Mouse (Mus musculus) MEL (cell line): ENCODE measurements at regions not wholly inside any gene's neighbourhood (a gene's known extent, or its start where the extent isn't known, plus 50 kb on each side); places are given as distances from the start of the nearest gene placed in this dataset.

Experiments
- DNase-seq: peaks from one replicate; pipeline ENCODE4 v3.0.0; 2011; ENCODE audit warnings: low read depth, low spot score
- H3K27ac ChIP-seq: 2 replicates; pipeline ENCODE4 v1.5.1; 2012; ENCODE audit warnings: low read depth, mild to moderate bottlenecking, control low read depth, low read length, moderate library complexity; ENCODE audit not compliant: control insufficient read depth
- H3K27me3 ChIP-seq, 2 experiments: fragments of 150-350 bp in 1 of 2; sonication (generic) in 1 of 2; 2 replicates each; pipeline ENCODE4 v1.6.1; 2012; ENCODE audit warnings: low read length in 2 of 2, mild to moderate bottlenecking in 2 of 2, improper control_type of control experiment in 1 of 2, moderate library complexity in 1 of 2; ENCODE audit not compliant: insufficient read depth in 2 of 2, control insufficient read depth in 1 of 2
- H3K36me3 ChIP-seq, 2 experiments: 2 replicates each; pipeline ENCODE4 v1.6.1; 2012 to 2014; ENCODE audit warnings: low read length in 2 of 2, improper control_type of control experiment in 1 of 2, inconsistent platforms in 1 of 2, mild to moderate bottlenecking in 1 of 2; ENCODE audit not compliant: insufficient read depth in 2 of 2, control insufficient read depth in 1 of 2
- H3K4me1 ChIP-seq, 2 experiments: fragments of 150-350 bp in 1 of 2; sonication (generic) in 1 of 2; 2 replicates each; pipeline ENCODE4 v1.6.1; 2012; ENCODE audit warnings: low read length in 2 of 2, improper control_type of control experiment in 1 of 2, mild to moderate bottlenecking in 1 of 2; ENCODE audit not compliant: insufficient read depth in 2 of 2, control insufficient read depth in 1 of 2
- H3K4me3 ChIP-seq, 2 experiments: fragments of 150-350 bp in 1 of 2; sonication (generic) in 1 of 2; 2 replicates each; pipeline ENCODE4 v1.5.1; 2012; ENCODE audit warnings: low read depth in 2 of 2, low read length in 2 of 2, mild to moderate bottlenecking in 2 of 2, moderate library complexity in 2 of 2, control low read depth in 1 of 2, improper control_type of control experiment in 1 of 2; ENCODE audit not compliant: control insufficient read depth in 1 of 2, insufficient read depth in 1 of 2
- H3K79me2 ChIP-seq: 2 replicates; pipeline ENCODE4 v1.6.1; 2012; ENCODE audit warnings: mild to moderate bottlenecking, low read length, moderate library complexity; ENCODE audit not compliant: control insufficient read depth, poor library complexity, insufficient read depth
- H3K9ac ChIP-seq: 2 replicates; pipeline ENCODE4 v1.6.1; 2012; ENCODE audit warnings: low read depth, mild to moderate bottlenecking, control low read depth, low read length, moderate library complexity; ENCODE audit not compliant: control insufficient read depth, poor library complexity, severe bottlenecking
- H3K9me3 ChIP-seq: fragments of 150-350 bp; sonication (generic); replicated peaks from 2 replicates; pipeline ENCODE4 v1.6.1; 2012; ENCODE audit warnings: mild to moderate bottlenecking, low read length, improper control_type of control experiment, moderate library complexity; ENCODE audit not compliant: insufficient read depth
- CTCF ChIP-seq, 3 experiments: IDR thresholded peaks in 2 of 3; conservative IDR thresholded peaks in 1 of 3; 2 replicates each; pipeline ENCODE4 v1.5.1; 2011 to 2012; ENCODE audit warnings: low read length in 3 of 3, low read depth in 2 of 3, mild to moderate bottlenecking in 2 of 3, improper control_type of control experiment in 1 of 3, inconsistent platforms in 1 of 3, mixed read lengths in 1 of 3, moderate library complexity in 1 of 3; ENCODE audit not compliant: control insufficient read depth in 1 of 3, insufficient read depth in 1 of 3, poor library complexity in 1 of 3, severe bottlenecking in 1 of 3
- EP300 ChIP-seq, 2 experiments: IDR thresholded peaks; 2 replicates each; pipeline ENCODE4 v1.6.1; 2011; ENCODE audit warnings: improper control_type of control experiment in 2 of 2, low read length in 2 of 2, low read depth in 1 of 2, mild to moderate bottlenecking in 1 of 2
- ETS1 ChIP-seq: IDR thresholded peaks from 2 replicates; pipeline ENCODE4 v1.6.1; 2012; ENCODE audit warnings: low read depth, mild to moderate bottlenecking, inconsistent platforms, low read length, improper control_type of control experiment, moderate library complexity
- GABPA ChIP-seq: IDR thresholded peaks from 2 replicates; pipeline ENCODE4 v1.6.1; 2012; ENCODE audit warnings: low read depth, mild to moderate bottlenecking, inconsistent platforms, low read length, improper control_type of control experiment, moderate library complexity
- GATA1 ChIP-seq: IDR thresholded peaks from 2 replicates; pipeline ENCODE4 v1.6.1; 2011; ENCODE audit warnings: low read depth, low read length, improper control_type of control experiment
- HCFC1 ChIP-seq: IDR thresholded peaks from 2 replicates; pipeline ENCODE4 v1.6.1; 2012; ENCODE audit warnings: low read depth, mild to moderate bottlenecking, inconsistent platforms, low read length, improper control_type of control experiment, moderate library complexity
- JUND ChIP-seq: IDR thresholded peaks from 2 replicates; pipeline ENCODE4 v1.6.1; 2011; ENCODE audit warnings: low read depth, mild to moderate bottlenecking, improper control_type of control experiment, low read length
- KAT2A ChIP-seq: conservative IDR thresholded peaks from 2 replicates; pipeline ENCODE4 v1.6.1; 2012; ENCODE audit warnings: low read depth, low read length, improper control_type of control experiment, inconsistent platforms
- MAFK ChIP-seq: IDR thresholded peaks from 2 replicates; pipeline ENCODE4 v1.6.1; 2011; ENCODE audit warnings: low read depth, mild to moderate bottlenecking, low read length, improper control_type of control experiment, borderline replicate concordance
- MAX ChIP-seq: IDR thresholded peaks from 2 replicates; pipeline ENCODE4 v1.6.1; 2011; ENCODE audit warnings: low read length, improper control_type of control experiment
- MXI1 ChIP-seq: IDR thresholded peaks from 2 replicates; pipeline ENCODE4 v1.6.1; 2011; ENCODE audit warnings: mild to moderate bottlenecking, low read depth, low read length, improper control_type of control experiment
- NELFE ChIP-seq: IDR thresholded peaks from 2 replicates; pipeline ENCODE4 v1.6.1; 2011; ENCODE audit warnings: low read depth, low read length, improper control_type of control experiment
- NRF1 ChIP-seq: IDR thresholded peaks from 2 replicates; pipeline ENCODE4 v1.6.1; 2014; ENCODE audit warnings: low read depth, mild to moderate bottlenecking, inconsistent platforms, low read length, improper control_type of control experiment, moderate library complexity; ENCODE audit not compliant: poor library complexity, insufficient read depth, severe bottlenecking
- POLR2AphosphoS5 ChIP-seq: IDR thresholded peaks from 2 replicates; pipeline ENCODE4 v1.6.1; 2012; ENCODE audit warnings: low read depth, borderline replicate concordance, mild to moderate bottlenecking, inconsistent platforms, low read length, moderate library complexity, mixed read lengths
- RAD21 ChIP-seq: IDR thresholded peaks from 2 replicates; pipeline ENCODE4 v1.6.1; 2011; ENCODE audit warnings: mild to moderate bottlenecking, low read depth, low read length, improper control_type of control experiment
- RCOR1 ChIP-seq: IDR thresholded peaks from 2 replicates; pipeline ENCODE4 v1.6.1; 2012; ENCODE audit warnings: low read depth, mild to moderate bottlenecking, inconsistent platforms, low read length, improper control_type of control experiment
- SIN3A ChIP-seq: IDR thresholded peaks from 2 replicates; pipeline ENCODE4 v1.6.1; 2012; ENCODE audit warnings: low read length, improper control_type of control experiment, inconsistent platforms
- TAL1 ChIP-seq: IDR thresholded peaks from 2 replicates; pipeline ENCODE4 v1.6.1; 2012; ENCODE audit warnings: mild to moderate bottlenecking, inconsistent platforms, low read length, moderate library complexity, mixed read lengths
- USF2 ChIP-seq, 2 experiments: IDR thresholded peaks; 2 replicates each; pipeline ENCODE4 v1.6.1; 2011 to 2012; ENCODE audit warnings: improper control_type of control experiment in 2 of 2, low read length in 2 of 2, borderline replicate concordance in 1 of 2, inconsistent platforms in 1 of 2, low read depth in 1 of 2, mild to moderate bottlenecking in 1 of 2; ENCODE audit not compliant: insufficient read depth in 1 of 2

- H3K9ac ChIP-seq: no peak overlapping the region
- DNase-seq: no peak
- H3K4me3 ChIP-seq: no peak overlapping the region
- no peaks in the 10 kb centered on the region for H3K27me3 ChIP-seq
- no peaks in the 10 kb centered on the region for H3K4me1 ChIP-seq
- no peaks in the 10 kb centered on the region for H3K9me3 ChIP-seq
- no peak overlapping the region for H3K27ac ChIP-seq
- TF ChIP-seq MAX (no peak), HCFC1 (no peak), ETS1 (no peak), MAFK (no peak), GABPA (no peak), GATA1 (no peak), CTCF (IDR thresholded peaks at IDR 0.05 in 2 of 3, conservative IDR thresholded peaks at IDR 0.05 in 1 of 3; ENCODE audit: control insufficient read depth in 1 of 3, insufficient read depth in 1 of 3, low read depth in 2 of 3, low read length in 3 of 3, poor library complexity in 1 of 3, severe bottlenecking in 1 of 3) (no peak), USF2 (IDR thresholded peaks at IDR 0.05; ENCODE audit: borderline replicate concordance in 1 of 2, insufficient read depth in 1 of 2, low read depth in 1 of 2, low read length in 2 of 2) (no peak), TAL1 (no peak), NRF1 (no peak)
- no peaks in the 10 kb centered on the region for H3K79me2 ChIP-seq
- H3K36me3 ChIP-seq: no peaks in the 10 kb centered on the region
These were observed 336.1 kb upstream of the Alcam start for GRCm38 (mm10) chr16:52789946-52790345.

- DNase-seq: no peak
- no peak for TF ChIP-seq GABPA
- TF ChIP-seq RCOR1: no peak
- TF ChIP-seq SIN3A: no peak
- no peak for TF ChIP-seq MXI1
- TF ChIP-seq RAD21: no peak
- TF ChIP-seq KAT2A: no peak
- TF ChIP-seq NELFE: no peak
- no peak for TF ChIP-seq JUND
- TF ChIP-seq POLR2AphosphoS5: no peak
- TF ChIP-seq ETS1: no peak
- no peak for TF ChIP-seq EP300 (IDR thresholded peaks at IDR 0.05; ENCODE audit: low read depth in 1 of 2, low read length in 2 of 2)
- no peak overlapping the region for H3K4me3 ChIP-seq
- H3K79me2 ChIP-seq: no peaks in the 10 kb centered on the region
- H3K36me3 ChIP-seq: no peaks in the 10 kb centered on the region
- no peak overlapping the region for H3K27ac ChIP-seq
- no peaks in the 10 kb centered on the region for H3K4me1 ChIP-seq
- H3K9ac ChIP-seq: no peak overlapping the region
- no peaks in the 10 kb centered on the region for H3K27me3 ChIP-seq
- H3K9me3 ChIP-seq: no peaks in the 10 kb centered on the region
These were observed 293.9 kb upstream of the Alcam start for GRCm38 (mm10) chr16:52747744-52748143.
